Mouse (Mus musculus) testis, adult 2 months (tissue): ENCODE results near the gene Sos1. TPM values are rescaled to one million over a fixed set of nuclear protein-coding genes. Genes with fewer than 3 reads are reported as not detected.

Experiments
- H3K27ac ChIP-seq: fragments of 200-500 bp; 2 replicates; pipeline ENCODE4 v1.5.1; 2012; ENCODE audit warnings: low read depth, low read length; ENCODE audit not compliant: control insufficient read depth, insufficient read depth
- H3K27me3 ChIP-seq: fragments of 200-500 bp; 2 replicates; pipeline ENCODE4 v1.6.1; 2012; ENCODE audit warnings: mild to moderate bottlenecking, low read length, moderate library complexity; ENCODE audit not compliant: control insufficient read depth, insufficient read depth
- H3K36me3 ChIP-seq: fragments of 200-500 bp; 2 replicates; pipeline ENCODE4 v1.6.1; 2012; ENCODE audit warnings: mild to moderate bottlenecking, low read length; ENCODE audit not compliant: control insufficient read depth, insufficient read depth
- H3K4me1 ChIP-seq: fragments of 200-500 bp; 2 replicates; pipeline ENCODE4 v1.6.1; 2012; ENCODE audit warnings: low read length; ENCODE audit not compliant: control insufficient read depth, insufficient read depth
- H3K4me3 ChIP-seq: fragments of 200-500 bp; 2 replicates; pipeline ENCODE4 v1.5.1; 2012; ENCODE audit warnings: low read depth, mild to moderate bottlenecking, low read length, moderate library complexity, mixed read lengths; ENCODE audit not compliant: control insufficient read depth
- CTCF ChIP-seq: fragments of 200-500 bp; IDR thresholded peaks from 2 replicates; pipeline ENCODE4 v1.5.1; 2012; ENCODE audit warnings: low read depth, mild to moderate bottlenecking, inconsistent platforms, low read length, moderate library complexity; ENCODE audit not compliant: control insufficient read depth, insufficient read depth, insufficient replicate concordance
- POLR2A ChIP-seq: fragments of 200-500 bp; IDR thresholded peaks from 2 replicates; pipeline ENCODE4 v1.6.1; 2012; ENCODE audit warnings: low read depth, mild to moderate bottlenecking, inconsistent platforms, low read length, moderate library complexity; ENCODE audit not compliant: control insufficient read depth
- polyA plus RNA-seq: library from polyadenylated mRNA; depleted of rRNA; stranded (reverse); fragments of >200 nt; gene quantifications from 2 replicates; pipeline ENCODE4 v1.2.3, GENCODE M21; 2012

The Sos1 gene
- polyA plus RNA-seq, 1 experiment: 2.8 TPM

DNA sequence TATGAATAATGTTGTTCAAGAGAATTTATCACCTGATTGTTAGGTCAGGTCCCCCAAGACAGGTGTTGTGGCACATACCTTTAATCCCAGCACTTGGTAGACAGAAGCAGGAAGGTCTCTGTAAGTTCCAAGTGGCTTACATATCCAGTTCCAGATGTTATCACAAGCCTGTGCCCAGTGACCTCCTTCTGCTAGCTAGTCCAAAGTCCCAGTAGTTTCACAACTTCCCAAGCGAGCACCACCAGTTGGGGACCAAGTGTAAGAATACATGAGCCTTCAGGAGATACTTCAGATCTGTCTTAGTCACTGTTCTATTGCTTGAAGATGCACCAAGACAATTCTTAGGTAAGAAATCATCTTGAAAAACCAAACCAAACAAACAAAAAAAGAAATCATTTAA lies 13.6 kb upstream of the Sos1 start:
- H3K27ac ChIP-seq: no peak overlapping the region
- H3K4me3 ChIP-seq: no peak overlapping the region
- H3K27me3 ChIP-seq: no peaks in the 10 kb centered on the region
- H3K36me3 ChIP-seq: no peaks in the 10 kb centered on the region
- no peaks in the 10 kb centered on the region; the same call in 1 of the 2 replicates for H3K4me1 ChIP-seq
- no peak for TF ChIP-seq CTCF
- no peak for TF ChIP-seq POLR2A

DNA sequence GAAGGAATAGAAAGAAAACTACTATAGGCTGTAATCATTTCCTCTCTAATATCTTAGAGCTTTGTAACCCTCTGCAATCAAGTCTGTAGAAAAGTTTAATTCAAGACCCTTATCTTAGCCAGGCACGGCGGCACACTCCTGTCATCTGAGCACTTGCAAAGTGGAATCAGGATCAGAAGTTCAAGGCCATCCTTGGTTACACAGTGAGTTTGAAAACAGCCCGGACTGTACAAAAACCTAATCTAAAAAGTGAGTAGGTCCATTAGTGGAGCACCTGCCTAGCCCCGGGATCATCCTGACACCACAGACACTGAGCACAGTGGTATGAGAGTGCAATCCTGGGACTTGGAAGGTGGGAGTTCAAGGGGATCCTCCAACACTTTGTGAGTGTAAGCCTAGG lies 12.6 kb upstream of the Sos1 start:
- H3K27ac ChIP-seq: no peak overlapping the region
- H3K4me3 ChIP-seq: no peak overlapping the region
- no peaks in the 10 kb centered on the region; the same call in 1 of the 2 replicates for H3K4me1 ChIP-seq
- H3K36me3 ChIP-seq: no peaks in the 10 kb centered on the region
- H3K27me3 ChIP-seq: no peaks in the 10 kb centered on the region
- TF ChIP-seq POLR2A (no peak), CTCF (no peak)

- Histone ChIP-seq H3K27ac (no peak overlapping the region), H3K36me3 (no peaks in the 10 kb centered on the region), H3K27me3 (no peaks in the 10 kb centered on the region), H3K4me3 (no peak overlapping the region), H3K4me1 (no peaks in the 10 kb centered on the region; the same call in 1 of the 2 replicates)
- no peak for TF ChIP-seq POLR2A
- no peak for TF ChIP-seq CTCF
Measured at GRCm38 (mm10) chr17:80492274-80492673, 12.0 kb upstream of the Sos1 start.

DNA sequence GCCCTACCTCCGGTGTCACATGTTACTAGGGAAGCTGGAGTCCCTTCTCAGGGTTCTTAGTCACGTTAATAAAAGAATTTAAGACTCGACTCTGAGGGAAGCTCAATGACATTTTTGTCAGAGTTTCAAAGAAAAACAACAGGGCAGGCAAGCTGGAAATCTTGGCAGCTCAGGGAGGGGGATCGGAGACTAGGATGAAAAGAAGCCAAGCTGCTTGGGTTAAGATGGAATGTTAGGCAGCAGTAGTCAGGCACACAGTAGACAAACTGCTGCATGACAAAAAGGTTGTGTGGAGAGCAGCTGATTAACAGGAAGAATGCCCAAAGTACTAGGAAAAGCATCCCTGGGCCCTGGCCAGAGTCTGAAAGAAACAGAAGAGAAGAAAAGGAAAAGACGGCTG lies 9.9 kb upstream of the Sos1 start:
- TF ChIP-seq POLR2A: no peak
- TF ChIP-seq CTCF: no peak
- H3K4me3 ChIP-seq: no peak overlapping the region
- H3K4me1 ChIP-seq: no peaks in the 10 kb centered on the region
- no peaks in the 10 kb centered on the region for H3K36me3 ChIP-seq
- no peaks in the 10 kb centered on the region for H3K27me3 ChIP-seq
- no peak overlapping the region for H3K27ac ChIP-seq

- Histone ChIP-seq H3K36me3 (no peaks in the 10 kb centered on the region), H3K4me3 (no peak overlapping the region), H3K27me3 (no peaks in the 10 kb centered on the region), H3K4me1 (no peaks in the 10 kb centered on the region), H3K27ac (no peak overlapping the region)
- no peak for TF ChIP-seq CTCF
- no peak for TF ChIP-seq POLR2A
Measured at GRCm38 (mm10) chr17:80488918-80489317, 8.7 kb upstream of the Sos1 start.

- no peak for TF ChIP-seq POLR2A
- no peak for TF ChIP-seq CTCF
- Histone ChIP-seq H3K27me3 (no peaks in the 10 kb centered on the region), H3K4me3 (no peak overlapping the region), H3K27ac (no peak overlapping the region), H3K36me3 (no peaks in the 10 kb centered on the region), H3K4me1 (peaks cover 11% of the 10 kb centered on the region)
Measured at GRCm38 (mm10) chr17:80485160-80485559, 4.9 kb upstream of the Sos1 start.

DNA sequence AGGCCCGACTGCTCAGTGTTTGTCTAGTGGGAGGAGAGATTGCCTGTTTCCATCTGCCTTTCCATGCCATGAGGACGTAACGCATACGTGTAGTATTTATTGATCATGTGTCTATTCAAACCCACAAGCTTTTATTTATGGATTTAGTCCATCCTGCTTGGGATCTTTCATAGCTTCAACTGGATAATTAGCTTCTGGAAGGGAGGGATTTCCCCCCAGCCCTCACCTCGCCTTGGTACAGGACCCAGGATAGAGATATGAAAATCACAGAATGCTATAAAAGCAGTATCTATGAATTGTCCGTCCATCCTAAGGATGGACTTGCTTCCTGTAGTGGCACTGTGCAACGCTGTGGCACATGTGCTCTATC lies 587 bp upstream of the Sos1 start:
- Histone ChIP-seq H3K36me3 (no peaks in the 10 kb centered on the region), H3K4me3 (no peak overlapping the region), H3K4me1 (peaks cover 16% of the 10 kb centered on the region), H3K27me3 (no peaks in the 10 kb centered on the region), H3K27ac (no peak overlapping the region; the same call in 1 of the 2 replicates)
- TF ChIP-seq POLR2A: no peak
- TF ChIP-seq CTCF: no peak
